Mouse (Mus musculus) ES-E14 (cell line): ENCODE measurements around the gene Mfap3l.

Experiments used
- CHD2 ChIP-seq: IDR thresholded peaks from 2 replicates; pipeline ENCODE4 v1.6.1; 2014; ENCODE audit warnings: mild to moderate bottlenecking, low read depth, low read length, inconsistent platforms
- ZNF384 ChIP-seq: IDR thresholded peaks from 2 replicates; pipeline ENCODE4 v1.6.1; 2012; ENCODE audit warnings: low read depth, low read length, inconsistent platforms

- TF ChIP-seq ZNF384 (no peak), CHD2 (no peak)
These were observed 16.5 kb downstream of the Mfap3l start for GRCm38 (mm10) chr8:60649081-60649480.
